Mouse (Mus musculus) Patski (cell line): Measurements from ENCODE around the gene Rtn3. TPM values are rescaled to one million over a fixed set of nuclear protein-coding genes. Genes with fewer than 3 reads are reported as not detected.

ENCODE experiments used
- ATAC-seq: fragments of 100-300 bp; one replicate; pipeline ENCODE4 v1.8.0; 2021
- CTCF ChIA-PET: fragments of 350-600 bp; sonication (Branson Sonifier 250); formaldehyde crosslinking; loops from one replicate; lab custom pipeline; 2022; ENCODE audit warnings: inconsistent platforms; lab: Charles Lee
- POLR2A ChIA-PET: fragments of 350-600 bp; sonication (Branson Sonifier 250); formaldehyde crosslinking; loops from one replicate; lab custom pipeline; 2022; ENCODE audit warnings: antibody characterized with exemption, inconsistent platforms; lab: Charles Lee
- DNase-seq: peaks from one replicate; pipeline ENCODE4 v3.0.0-alpha.2; 2011; ENCODE audit warnings: low read depth, low spot score
- H3K27me3 ChIP-seq: fragments of 371-371 bp; one replicate; pipeline ENCODE4 v1.5.1; 2021
- CTCF ChIP-seq: fragments of 100-300 bp; IDR thresholded peaks from one replicate; pipeline ENCODE4 v1.5.1; 2021
- in situ Hi-C: fragments of 300-500 bp; cut with MboI; formaldehyde crosslinking; loops from 3 replicates; pipeline ENCODE4 v1.11.1; 2018; ENCODE audit warnings: low pct_unique_long_range_greater_than_20kb, mixed read lengths
- polyA plus RNA-seq: library from polyadenylated mRNA; unstranded; gene quantifications from one replicate; pipeline ENCODE4 v1.2.3, GENCODE M21; 2021

The Rtn3 gene
- polyA plus RNA-seq, 1 experiment from 2014 or later, result 309 TPM

DNA sequence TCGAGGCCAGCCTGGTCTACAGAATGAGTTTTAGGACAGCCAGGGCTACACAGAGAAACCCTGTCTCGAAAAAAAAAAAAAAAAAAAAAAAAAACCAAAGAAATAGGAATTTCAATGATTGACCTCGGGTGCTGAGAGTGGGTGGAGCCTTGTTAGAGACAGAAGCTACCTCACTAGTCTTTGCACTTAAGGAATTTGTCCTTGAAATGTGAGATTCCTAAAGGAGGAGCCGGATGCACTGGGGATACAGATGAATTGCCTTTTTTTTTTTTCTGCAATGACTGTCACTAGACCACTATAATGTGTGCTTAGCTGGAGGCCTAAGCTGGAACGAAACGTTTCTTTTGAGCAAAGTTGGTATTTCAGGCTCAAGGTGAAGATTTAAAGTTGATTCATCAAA, 94.6 kb downstream of the Rtn3 start:
- ATAC-seq (no peak), DNase-seq (no peak)
- POLR2A ChIA-PET, result interaction anchor here (0.7 kb wide), 1 partner anchor 156 kb away, joined by 3 read pairs; no protein-coding TSS in a partner anchor
- H3K27me3 ChIP-seq, result no peaks in the 10 kb centered on the region
- CTCF ChIA-PET, result no interaction called here
- TF ChIP-seq CTCF, result no peak
- in situ Hi-C loops, result no loop called here

DNA sequence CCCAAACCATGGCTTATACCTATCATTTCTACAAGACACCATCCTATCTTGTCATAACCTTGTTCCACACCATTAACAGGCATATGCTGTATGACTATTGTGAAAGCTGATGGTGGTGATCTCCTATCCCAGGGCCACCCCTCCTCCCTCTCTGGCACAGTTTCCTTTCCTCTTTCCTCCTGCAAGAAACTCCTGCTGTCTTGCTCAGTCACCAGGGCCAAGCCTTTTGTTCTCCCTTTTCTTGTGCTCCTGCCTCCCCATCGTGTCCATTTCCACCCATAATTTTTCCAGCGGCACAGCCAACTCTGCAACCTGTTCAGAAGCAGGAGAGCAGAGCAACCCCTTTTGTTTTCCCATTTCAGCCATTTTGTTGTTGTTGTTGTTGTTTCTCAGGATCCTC, 97.0 kb downstream of the Rtn3 start:
- ATAC-seq (no peak), DNase-seq (no peak)
- ChIA-PET CTCF (interaction anchor here (1.2 kb wide), 1 partner anchor 10 kb away, joined by 3 read pairs; no protein-coding TSS in a partner anchor), POLR2A (no interaction called here)
- in situ Hi-C loops, result no loop called here
- no peaks in the 10 kb centered on the region for H3K27me3 ChIP-seq
- TF ChIP-seq CTCF, result no peak

DNA sequence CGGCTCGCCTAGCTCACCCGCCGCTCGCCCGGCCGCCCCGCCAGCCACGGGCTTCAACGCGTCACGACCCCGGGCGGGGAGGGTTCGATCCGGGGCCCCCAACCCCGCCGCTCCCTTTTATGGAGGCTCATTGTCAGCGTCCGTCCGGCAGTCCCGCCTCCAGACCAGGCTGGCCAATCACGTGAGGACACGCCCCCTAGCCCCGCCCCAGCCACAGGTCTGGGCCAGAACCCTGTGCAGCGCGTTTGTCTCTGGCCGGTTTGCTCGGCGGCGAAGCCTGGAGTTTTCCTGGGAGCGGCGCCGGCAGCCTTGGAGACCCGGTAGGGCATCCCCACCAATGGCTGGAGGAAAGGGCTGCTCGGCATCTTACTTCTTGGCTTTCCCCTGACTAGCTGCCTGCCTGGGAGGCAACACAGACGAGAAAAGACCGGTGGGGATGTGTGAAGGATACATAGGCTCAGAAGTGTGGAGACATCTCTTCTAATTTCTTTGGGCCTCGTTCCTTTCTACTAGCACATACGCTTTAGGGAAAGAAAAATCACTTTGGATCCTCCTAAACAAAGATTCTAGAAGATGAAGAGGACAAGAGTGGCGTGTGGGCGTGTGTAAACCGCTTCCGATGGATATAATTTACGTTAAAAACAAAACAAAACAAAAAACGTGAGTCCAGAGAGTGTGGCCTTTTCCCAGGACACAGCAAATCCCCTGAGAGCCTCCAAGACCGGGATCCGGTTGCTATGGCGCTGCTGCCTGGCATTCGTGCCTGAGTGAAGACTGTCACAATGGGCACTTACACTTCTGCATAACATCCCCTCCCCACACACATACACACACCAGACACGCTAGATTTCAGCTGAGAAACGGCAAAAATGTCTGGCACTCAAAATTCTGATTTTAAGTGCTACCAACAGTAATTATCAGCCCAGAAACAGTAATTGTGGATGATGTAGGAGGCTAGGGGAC, 99.9 kb downstream of the Rtn3 start, which contains the start of gene Spindoc:
Spindoc (minus strand) TSS at position 92 of the 963 bp plus-strand sequence.
- ATAC-seq (peak; percentile 96), DNase-seq (peak; percentile 58)
- in situ Hi-C loops, result no loop called here
- no peak for TF ChIP-seq CTCF
- CTCF ChIA-PET, result no interaction called here
- H3K27me3 ChIP-seq, result no peaks in the 10 kb centered on the region
- POLR2A ChIA-PET, result interaction anchor here (0.6 to 0.8 kb wide), 3 partner anchors 118 to 313 kb away, joined by 3 to 5 read pairs (median 3); no protein-coding TSS in a partner anchor

DNA sequence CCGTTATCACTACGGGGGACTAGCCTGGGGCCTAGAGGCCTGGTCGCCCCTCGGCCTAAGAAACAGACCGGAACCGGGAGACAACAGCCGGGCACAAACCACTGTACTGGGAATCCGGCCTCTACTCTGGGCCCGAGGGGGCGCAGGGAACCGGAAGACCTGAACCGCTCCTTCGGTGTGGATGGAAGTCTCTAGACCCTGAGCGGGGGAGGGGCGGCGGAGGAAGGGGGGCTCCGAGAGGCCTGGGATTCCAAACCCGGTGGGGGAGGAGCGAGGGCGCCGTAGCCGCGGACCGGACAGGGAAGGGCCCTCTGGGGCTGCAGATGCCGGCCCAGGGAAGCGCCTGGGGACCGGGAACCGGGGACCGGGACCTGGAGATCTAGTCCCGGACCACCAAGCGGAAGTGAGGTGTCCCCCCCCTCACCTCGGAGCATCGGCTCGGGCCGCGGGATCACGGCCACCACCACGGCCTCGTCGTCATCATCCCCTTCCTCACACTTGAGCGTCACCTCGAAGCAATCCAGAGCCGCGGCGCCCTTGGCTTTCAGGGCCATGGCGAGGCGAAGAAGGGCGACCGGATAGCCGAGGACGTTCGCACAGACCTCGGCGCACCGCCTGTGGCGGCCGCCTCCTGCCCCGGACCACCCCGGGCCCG, 100.7 kb downstream of the Rtn3 start:
- ATAC-seq (peak; percentile 49), DNase-seq (no peak)
- CTCF ChIA-PET, result interaction anchor here (1.2 kb wide), 1 partner anchor 118 kb away, joined by 3 read pairs; no protein-coding TSS in a partner anchor
- in situ Hi-C loops, result no loop called here
- no peaks in the 10 kb centered on the region for H3K27me3 ChIP-seq
- no peak for TF ChIP-seq CTCF
- POLR2A ChIA-PET, result interaction anchor here (1.2 kb wide), 1 partner anchor 35 kb away, joined by 4 read pairs; the partner anchor contains the start of gene 2700081O15Rik

DNA sequence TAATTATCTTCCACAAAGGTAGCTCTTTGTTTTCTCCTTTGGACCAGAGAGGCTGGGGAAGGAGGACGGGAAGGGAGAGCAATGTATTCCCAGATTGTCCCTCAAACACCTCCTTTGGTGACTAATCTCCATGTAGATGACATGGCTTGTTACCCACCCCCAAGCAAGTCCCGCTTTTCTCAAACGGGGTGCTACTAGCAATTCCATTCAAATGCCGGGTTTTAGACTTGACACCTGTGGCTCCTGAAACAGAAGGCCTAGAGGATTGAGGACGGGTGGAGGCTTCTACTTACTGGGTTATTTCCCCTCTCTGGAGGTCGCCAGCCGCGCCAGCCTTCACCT, 101.2 kb downstream of the Rtn3 start:
- DNase-seq (no peak), ATAC-seq (no peak)
- no peaks in the 10 kb centered on the region for H3K27me3 ChIP-seq
- ChIA-PET POLR2A (interaction anchor here (1.2 kb wide), 1 partner anchor 36 kb away, joined by 4 read pairs; the partner anchor contains the start of gene 2700081O15Rik), CTCF (interaction anchor here (1.2 to 1.8 kb wide), 4 partner anchors 10 to 236 kb away, joined by 3 to 5 read pairs (median 3); no protein-coding TSS in a partner anchor)
- no peak for TF ChIP-seq CTCF
- in situ Hi-C loops, result no loop called here

DNA sequence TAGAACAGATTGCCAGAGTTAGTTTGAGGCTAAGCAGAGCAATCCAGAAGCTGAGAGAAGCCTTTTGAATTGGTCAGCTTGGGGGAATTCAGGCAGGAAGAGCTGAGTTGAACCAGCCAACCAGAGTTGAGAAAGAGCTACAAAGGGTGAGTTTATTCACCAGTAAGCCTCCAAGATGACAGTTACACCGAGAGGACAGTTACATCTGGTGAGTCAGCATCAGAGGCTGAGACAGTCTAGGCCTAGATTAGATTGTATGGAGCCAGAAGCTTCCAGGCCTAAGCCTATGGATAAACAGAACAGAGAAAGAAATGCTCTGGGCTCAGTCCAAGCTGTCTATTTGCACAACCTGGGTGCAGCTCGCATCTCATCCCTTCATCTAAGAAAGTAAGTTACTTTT, 105.4 kb downstream of the Rtn3 start:
- ATAC-seq (no peak), DNase-seq (no peak)
- H3K27me3 ChIP-seq, result no peaks in the 10 kb centered on the region
- CTCF ChIA-PET, result interaction anchor here (0.8 kb wide), 1 partner anchor 118 kb away, joined by 3 read pairs; no protein-coding TSS in a partner anchor
- POLR2A ChIA-PET, result no interaction called here
- TF ChIP-seq CTCF, result no peak
- in situ Hi-C loops, result no loop called here

Other genes with a start within 250 kb of the Rtn3 start
- 60.8 TPM for gene Naa40, start 242.1 kb downstream of the Rtn3 start, polyA plus RNA-seq
- 7.6 TPM for gene Rcor2, start 216.0 kb downstream of the Rtn3 start, polyA plus RNA-seq
- gene Mark2, start 141.4 kb downstream of the Rtn3 start, polyA plus RNA-seq, result 76.9 TPM
- 32.7 TPM for gene Spindoc, start 100.3 kb downstream of the Rtn3 start, polyA plus RNA-seq
- gene 2700081O15Rik, start 65.7 kb downstream of the Rtn3 start, polyA plus RNA-seq, result 45.1 TPM
- gene Atl3, start 10.8 kb upstream of the Rtn3 start, polyA plus RNA-seq, result 84.9 TPM
- gene Pla2g16, start 74.2 kb upstream of the Rtn3 start, polyA plus RNA-seq, result 17.8 TPM
- gene Lgals12, start 123.9 kb upstream of the Rtn3 start, polyA plus RNA-seq, result not detected
- gene Hrasls5, start 129.3 kb upstream of the Rtn3 start, polyA plus RNA-seq, result not detected
- not detected for gene Slc22a19, start 228.0 kb upstream of the Rtn3 start, polyA plus RNA-seq